ENCODE assay signal across 21 mouse cellular contexts in the genomic region with DNA sequence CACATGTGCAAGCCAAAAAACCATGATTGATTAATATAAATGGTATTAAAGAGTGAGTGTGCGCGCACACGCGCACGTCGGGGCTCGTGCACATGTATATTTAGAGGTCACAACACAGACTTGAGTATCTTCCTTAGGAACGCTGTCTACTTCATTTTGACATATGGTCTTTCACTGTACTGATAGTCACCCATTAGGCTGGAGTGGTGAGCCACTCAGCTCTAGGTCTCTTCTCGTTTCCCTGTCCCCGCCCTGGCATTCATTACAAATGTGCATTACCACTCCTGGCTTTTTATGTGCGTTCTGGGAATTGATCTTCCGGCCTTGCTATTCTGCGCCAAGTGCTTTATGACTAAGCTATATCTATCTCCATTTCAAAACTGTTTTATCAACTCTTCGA. TPM values are rescaled to one million over a fixed set of nuclear protein-coding genes. Genes with fewer than 3 reads are reported as not detected.
"Had no signal": no experiment of that assay in that cellular context is flagged by ENCODE, and none has a peak within 500 bp of the region (broad histone marks: within the 10 kb centered on the region; RNA-seq: fewer than 3 reads in every experiment).

No protein-coding gene starts in this region.

- DNase-seq: lung, adult 18-20 months; lung, embryonic 14.5 days; lung, postnatal 10 days; lung, postnatal 4 days; retina, postnatal 1 day; right cerebral cortex, adult 18-20 months; right cerebral cortex, postnatal 25 days; right cerebral cortex, postnatal 4 days; spleen, adult 18-20 months; thymus, adult 18-20 months; thymus, postnatal 14 days; thymus, postnatal 36 days had no signal

- H3K36me3 ChIP-seq: liver, embryonic 12.5 days; midbrain, embryonic 15.5 days had no signal

- H3K9me3 ChIP-seq: liver, embryonic 12.5 days; midbrain, embryonic 13.5 days; midbrain, embryonic 15.5 days had no signal

- ATAC-seq: liver, embryonic 12.5 days; midbrain, embryonic 13.5 days; midbrain, embryonic 15.5 days had no signal

- H3K27me3 ChIP-seq: liver, embryonic 12.5 days; midbrain, embryonic 13.5 days; midbrain, embryonic 15.5 days had no signal

- H3K4me1 ChIP-seq: liver, embryonic 12.5 days; midbrain, embryonic 13.5 days; midbrain, embryonic 15.5 days had no signal

- H3K4me2 ChIP-seq: liver, embryonic 12.5 days; lung, embryonic 14.5 days; midbrain, embryonic 11.5 days; midbrain, embryonic 13.5 days; midbrain, embryonic 15.5 days had no signal

- H3K4me3 ChIP-seq: liver, embryonic 12.5 days; midbrain, embryonic 13.5 days; midbrain, embryonic 15.5 days had no signal

- H3K9ac ChIP-seq: liver, embryonic 12.5 days; liver, embryonic 14.5 days; lung, embryonic 14.5 days; midbrain, embryonic 13.5 days; midbrain, embryonic 15.5 days had no signal

- H3K27ac ChIP-seq: liver, embryonic 12.5 days; liver, embryonic 14.5 days; midbrain, embryonic 13.5 days; midbrain, embryonic 15.5 days had no signal

RNA-seq across cellular contexts. Expression of gene Gm17509, which starts 47.1 kb away (rescaled TPM):
- total RNA-seq: megakaryocyte-erythroid progenitor cell, adult 5-6 weeks; monocyte, adult 5-6 weeks had no signal
- polyA plus RNA-seq: lung, embryonic 14.5 days; lung, embryonic 16.5 days; small intestine, adult 2 months had no signal
